Mouse (Mus musculus) cortical plate, adult 2 months (tissue): ENCODE data around the gene Tiam1.

ENCODE experiments used
- CTCF ChIP-seq: fragments of 200-500 bp; IDR thresholded peaks from 2 replicates; pipeline ENCODE4 v1.5.1; 2011; ENCODE audit warnings: mild to moderate bottlenecking, control low read depth, low read length; ENCODE audit not compliant: insufficient read depth; ENCODE audit errors: extremely low read depth
- POLR2A ChIP-seq: fragments of 200-500 bp; IDR thresholded peaks from 2 replicates; pipeline ENCODE4 v1.6.1; 2011; ENCODE audit warnings: mild to moderate bottlenecking, low read length, control low read depth; ENCODE audit not compliant: insufficient read depth; ENCODE audit errors: extremely low read depth

DNA sequence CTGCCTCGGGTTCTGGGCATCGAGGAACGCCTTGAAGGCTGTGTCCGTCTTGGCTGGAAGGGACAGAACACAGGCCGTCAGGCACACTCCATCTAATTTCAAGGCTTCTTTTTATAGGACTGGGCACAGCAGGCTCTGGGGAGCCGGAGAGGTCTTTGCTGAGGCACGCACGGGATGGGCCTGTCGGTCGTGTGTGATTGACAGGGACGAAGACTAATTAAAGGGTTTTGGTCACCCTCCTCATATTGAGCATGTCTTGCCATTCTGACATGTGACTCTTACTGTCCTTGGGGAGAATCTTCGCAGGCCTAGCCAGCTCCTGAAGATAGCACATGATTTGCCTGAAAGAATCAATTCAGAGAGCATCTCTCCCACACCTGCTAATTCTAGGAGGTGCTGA, 338.4 kb downstream of the Tiam1 start:
- TF ChIP-seq CTCF (no peak), POLR2A (no peak)
